Mouse (Mus musculus) T-helper 2 cell (primary cell): ENCODE results near the gene Tmem139.

ENCODE experiments used
- in situ Hi-C: fragments of 300-600 bp; cut with MboI, MseI; formaldehyde crosslinking; loops from one replicate; pipeline ENCODE4 v1.15.1; 2025; ENCODE audit warnings: high pct_unique_total_duplicates

The Tmem139 gene

DNA sequence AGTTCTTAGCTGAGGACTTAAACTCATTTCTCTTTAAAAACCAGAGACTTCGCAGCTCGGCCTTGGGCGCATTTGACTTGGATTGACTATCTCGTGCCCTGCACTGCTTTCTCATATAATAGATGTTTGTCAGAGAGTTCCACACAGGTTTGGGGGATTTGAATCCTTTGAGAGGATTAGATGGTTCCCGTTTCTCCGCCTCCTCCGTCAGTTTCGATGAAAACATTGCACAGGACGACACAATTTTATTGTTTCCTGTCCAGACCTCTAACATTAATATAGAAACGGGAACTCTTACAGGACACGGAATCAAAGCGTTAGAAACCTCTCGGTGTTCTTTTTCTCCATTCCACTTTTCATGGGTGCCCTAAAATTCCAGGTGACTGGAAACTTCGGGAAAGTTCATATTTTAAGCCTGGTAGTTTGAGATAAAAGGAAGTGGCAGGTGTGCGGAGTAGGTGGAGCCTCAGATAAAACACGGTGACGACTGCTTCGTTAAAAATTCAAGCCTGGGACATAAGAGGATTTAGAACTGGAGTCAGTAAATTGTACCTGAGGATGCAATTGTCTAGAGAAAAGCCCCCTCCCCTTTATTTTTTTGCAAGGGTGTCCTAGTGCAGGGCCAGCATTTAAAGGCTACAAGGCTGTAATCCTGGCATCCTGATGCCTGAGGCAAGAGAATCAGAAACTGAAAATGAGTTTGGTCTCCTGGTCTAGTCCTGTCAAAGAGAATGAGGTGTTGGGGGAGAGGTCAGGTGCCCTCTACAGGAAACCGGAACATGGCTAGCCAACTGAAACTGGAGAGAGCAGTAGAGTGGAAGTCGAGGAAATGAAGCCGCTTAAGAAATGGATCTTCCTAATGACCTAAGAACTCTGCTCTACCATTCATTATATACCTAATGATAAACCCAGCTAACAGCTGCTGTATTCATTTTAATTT is 3.9 kb downstream of the Tmem139 start:
- in situ Hi-C loops: loop anchor here (25.0 kb wide), 1 partner anchor 1828 kb away; the partner anchor contains the start of genes E330009J07Rik and Wee2

GRCm38 (mm10) chr6:42270817-42271216 is 9.0 kb downstream of the Tmem139 start:
- in situ Hi-C loops: loop anchor here (25.0 kb wide), 1 partner anchor 1834 kb away; the partner anchor contains the start of genes E330009J07Rik and Wee2

GRCm38 (mm10) chr6:42276151-42276550 is 14.4 kb downstream of the Tmem139 start:
- in situ Hi-C loops: no loop called here

DNA sequence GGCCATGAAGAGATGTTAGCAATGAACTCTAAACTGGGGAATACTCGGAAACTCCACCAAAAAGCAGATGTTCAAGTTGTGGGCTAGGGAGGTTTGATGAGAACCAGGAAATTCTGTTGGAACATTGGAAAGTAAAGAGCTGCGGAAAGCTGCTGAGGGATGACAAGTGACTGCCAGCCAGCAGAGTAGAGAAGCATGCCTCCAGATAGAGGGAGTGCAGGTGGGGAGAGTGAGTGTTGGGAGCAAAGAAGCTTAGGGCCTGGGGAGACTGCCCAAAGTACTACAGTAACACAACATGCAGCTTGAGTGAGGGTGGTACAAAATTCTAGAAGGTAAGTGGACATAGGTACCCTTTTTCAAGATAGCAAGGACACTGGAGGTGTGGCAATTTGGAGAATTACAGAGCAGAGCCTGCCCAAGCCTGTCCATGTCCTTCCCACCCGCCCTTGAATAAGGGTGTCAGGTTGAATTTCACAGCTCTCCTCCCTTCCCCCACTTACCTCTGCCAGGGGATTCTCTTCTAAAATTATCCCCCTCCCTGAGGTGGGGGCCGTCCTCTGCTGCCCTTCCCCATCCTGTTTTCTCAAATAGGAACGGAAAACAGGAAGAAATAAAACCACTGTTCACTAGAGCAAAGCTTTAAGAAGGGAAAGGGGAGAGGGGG is 21.2 kb downstream of the Tmem139 start:
- in situ Hi-C loops: no loop called here

DNA sequence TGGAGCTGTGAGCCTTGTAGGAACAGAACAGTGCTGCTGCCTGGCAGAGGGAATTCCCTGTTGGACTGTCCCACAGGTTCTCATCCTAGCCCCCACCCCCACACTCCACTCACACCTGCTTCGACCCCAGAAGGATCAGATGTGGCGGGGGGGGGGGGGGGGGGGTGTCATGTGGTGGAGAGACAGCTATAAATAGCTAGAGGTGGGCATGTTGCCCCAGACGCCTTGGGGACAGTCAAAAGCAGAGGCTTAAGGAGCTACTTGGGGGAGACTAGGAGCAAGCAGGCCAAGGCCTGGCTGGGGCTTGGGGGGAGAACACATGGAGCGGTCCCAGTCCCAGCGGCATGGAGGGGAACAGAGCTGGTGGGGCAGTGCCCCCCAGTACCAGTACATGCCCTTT is 24.7 kb downstream of the Tmem139 start, which contains the start of gene Clcn1:
Gene Clcn1, plus strand, starts transcription at position 238 of the 400 bp plus-strand sequence.
- in situ Hi-C loops: no loop called here

DNA sequence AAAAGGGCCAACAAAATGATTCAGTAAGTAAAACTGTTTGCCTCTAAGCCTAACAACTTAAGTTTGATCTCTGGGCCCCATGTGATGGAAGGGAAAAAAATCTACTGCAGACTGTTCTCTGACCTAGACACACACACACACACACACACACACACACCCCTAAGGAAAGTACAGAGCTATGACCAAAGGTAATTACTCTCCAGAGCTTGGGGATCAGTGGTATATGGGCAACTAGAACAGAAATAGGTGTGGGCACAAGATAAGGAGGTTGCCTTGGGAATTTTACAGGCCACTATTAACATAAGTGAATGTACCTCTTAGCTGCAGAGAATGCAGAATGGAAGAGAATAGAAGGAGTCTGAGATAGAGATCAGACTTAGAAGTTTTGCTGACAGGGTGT is 25.8 kb downstream of the Tmem139 start:
- in situ Hi-C loops: no loop called here

GRCm38 (mm10) chr6:42293327-42293726 is 31.6 kb downstream of the Tmem139 start:
- in situ Hi-C loops: no loop called here

DNA sequence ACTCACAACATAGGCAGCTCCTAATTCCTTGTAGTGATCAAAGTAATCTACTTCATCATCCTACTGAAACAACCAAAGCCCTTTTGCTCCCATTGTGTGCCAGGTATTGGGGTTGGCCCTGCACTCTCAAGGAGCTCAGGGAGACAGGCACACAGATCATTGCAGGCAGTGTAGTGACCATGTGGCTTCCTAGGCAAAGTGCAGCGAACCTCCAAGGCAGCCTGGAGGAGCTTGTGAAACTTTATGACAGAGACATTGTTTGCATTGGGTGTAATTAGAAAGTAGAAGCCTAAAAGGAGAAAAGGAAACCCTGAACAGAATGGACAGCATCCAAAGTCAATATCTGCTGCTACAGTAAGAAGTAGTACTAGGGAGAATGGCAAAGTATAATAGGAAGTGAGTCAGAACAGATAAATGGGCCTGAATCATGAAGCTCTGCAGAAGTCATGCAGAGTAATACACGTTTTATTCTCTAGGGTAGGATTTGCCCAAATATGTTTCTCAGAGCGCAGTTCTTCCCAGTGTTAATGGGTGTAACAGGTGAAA is 33.9 kb downstream of the Tmem139 start:
- in situ Hi-C loops: no loop called here

DNA sequence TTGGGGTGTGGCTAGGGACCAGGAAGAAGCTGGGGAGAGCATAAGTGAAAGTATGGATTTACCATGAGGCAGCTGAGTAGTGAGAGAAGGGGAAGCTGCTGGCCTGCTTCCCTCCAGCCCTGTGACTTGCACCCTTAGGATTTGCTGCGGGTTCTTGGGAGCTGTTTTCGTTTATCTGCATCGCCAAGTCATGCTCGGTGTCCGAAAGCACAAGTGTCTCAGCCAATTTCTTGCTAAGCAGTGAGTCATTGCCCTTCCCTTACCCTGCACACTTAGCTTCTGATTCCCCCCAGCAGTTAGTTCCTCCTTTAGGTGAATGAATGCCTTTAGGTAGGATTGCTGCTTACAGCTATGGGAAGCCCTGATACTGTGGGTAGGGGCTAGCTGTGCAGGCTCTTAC is 37.6 kb downstream of the Tmem139 start:
- in situ Hi-C loops: no loop called here

DNA sequence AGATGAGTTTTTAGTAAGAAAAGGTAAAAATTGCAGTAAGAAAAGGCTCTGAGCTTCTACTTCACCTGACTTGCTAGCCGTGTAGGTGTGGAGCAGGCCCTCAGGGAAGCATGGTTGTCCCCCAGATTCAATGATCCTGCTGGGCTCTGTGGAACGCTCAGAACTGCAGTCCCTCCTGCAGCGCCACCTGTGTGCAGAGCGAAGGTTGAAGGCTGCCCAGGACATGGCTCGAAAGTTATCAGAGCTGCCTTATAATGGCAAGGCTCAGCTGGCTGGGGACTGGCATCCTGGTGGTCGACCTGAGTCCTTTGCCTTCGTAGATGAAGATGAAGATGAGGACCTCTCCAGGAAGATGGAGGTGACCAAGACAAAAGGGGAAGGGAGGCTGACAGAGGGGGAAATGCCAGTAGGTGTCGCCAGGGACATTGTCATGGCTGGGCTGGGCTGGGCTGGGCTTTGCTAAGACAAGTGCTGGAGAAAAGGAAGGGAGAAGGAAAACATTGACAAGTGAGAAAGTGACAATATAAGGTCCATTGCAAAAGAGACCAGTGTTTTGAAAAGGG is 48.1 kb downstream of the Tmem139 start:
- in situ Hi-C loops: loop anchor here (25.0 kb wide), 1 partner anchor 277 kb away; the partner anchor contains the start of gene Tcaf3

DNA sequence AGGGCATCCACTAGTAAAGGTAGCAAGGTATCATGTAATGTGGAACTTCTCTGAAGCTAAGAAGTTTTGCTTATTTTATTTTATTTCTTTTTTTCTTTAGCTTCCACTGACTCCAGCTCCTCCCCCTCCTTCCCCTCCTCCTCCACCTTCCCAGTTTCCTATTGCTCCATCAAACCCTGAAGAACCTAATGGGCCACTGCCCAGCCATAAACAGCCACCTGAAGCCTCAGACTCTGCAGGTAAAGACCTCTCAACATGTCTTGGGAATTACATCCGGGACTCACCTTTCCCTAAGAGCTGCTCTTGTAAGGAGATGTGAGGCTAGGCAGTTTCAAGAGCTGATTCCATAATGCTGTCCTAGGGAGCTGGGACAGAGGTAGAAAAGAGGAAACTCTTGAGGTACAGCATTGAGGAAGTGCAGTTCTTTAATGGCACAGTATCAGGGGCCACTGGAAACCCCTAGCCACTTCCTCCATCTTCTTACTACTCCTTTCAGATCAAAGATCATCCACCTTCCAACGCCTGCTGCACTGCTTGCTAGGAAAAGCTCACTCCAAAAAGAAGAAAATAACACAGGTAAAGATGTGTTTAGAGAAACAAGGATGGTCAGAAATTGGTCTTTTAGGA is 48.8 kb downstream of the Tmem139 start:
- in situ Hi-C loops: loop anchor here (25.0 kb wide), 1 partner anchor 277 kb away; the partner anchor contains the start of gene Tcaf3
